Mouse (Mus musculus): ENCODE measurements at regions not wholly inside any gene's neighbourhood (a gene's known extent, or its start where the extent isn't known, plus 50 kb on each side); places are given as distances from the start of the nearest gene placed in this dataset.
A peak's percentile ranks its signal among the peaks of the same experiment; 100 is the strongest.

GRCm38 (mm10) chrX:139392777-139393176 lies 59.3 kb downstream of the Trap1a start:
- no peaks in the 10 kb centered on the region for H3K4me1 ChIP-seq (ENCODE audit: control insufficient read depth, insufficient read depth, low read length)
- no peak for DNase-seq
- WGBS, result 71% methylated on average over 3 of the region's 3 CpGs

DNA sequence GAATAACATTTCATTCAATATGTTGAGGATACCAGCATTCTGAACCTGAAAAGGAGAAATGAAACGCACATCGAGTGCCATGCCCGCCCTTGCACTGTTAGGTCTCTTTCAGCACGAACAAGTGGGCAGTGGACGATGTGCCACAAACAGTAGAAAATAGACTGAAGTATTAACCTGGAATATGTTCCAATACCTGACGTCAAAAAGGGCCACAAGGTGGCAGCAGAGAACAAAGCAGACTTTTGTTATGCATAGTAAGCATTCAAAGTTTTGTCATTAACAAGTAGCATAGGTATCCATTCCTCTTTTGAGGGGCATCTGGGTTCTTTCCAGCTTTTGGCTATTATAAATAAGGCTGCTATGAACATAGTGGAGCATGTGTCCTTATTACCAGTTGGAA lies 63.5 kb upstream of the D330045A20Rik start:
- no peak overlapping the region for H3K4me3 ChIP-seq (replicated peaks; ENCODE audit: extremely low read depth, low read depth, low read length)
- TF ChIP-seq POLR2A (IDR thresholded peaks at IDR 0.05; ENCODE audit: borderline replicate concordance, extremely low read depth, low read depth, low read length) (no peak), CTCF (IDR thresholded peaks at IDR 0.05; ENCODE audit: insufficient read depth, low read length) (no peak)
- no peaks in the 10 kb centered on the region for H3K4me1 ChIP-seq (ENCODE audit: control insufficient read depth, insufficient read depth, low read length)
- WGBS, result 56% methylated on average over 6 of the region's 6 CpGs
- peak; percentile 44 for DNase-seq

More at GRCm38 (mm10) chrX:139392777-139393176, 59.3 kb downstream of the Trap1a start:
- H3K4me3 ChIP-seq (replicated peaks; ENCODE audit: extremely low read depth, low read depth, low read length), result no peak overlapping the region
- TF ChIP-seq CTCF (IDR thresholded peaks at IDR 0.05; ENCODE audit: insufficient read depth, low read length) (no peak), POLR2A (IDR thresholded peaks at IDR 0.05; ENCODE audit: borderline replicate concordance, extremely low read depth, low read depth, low read length) (no peak)

DNA sequence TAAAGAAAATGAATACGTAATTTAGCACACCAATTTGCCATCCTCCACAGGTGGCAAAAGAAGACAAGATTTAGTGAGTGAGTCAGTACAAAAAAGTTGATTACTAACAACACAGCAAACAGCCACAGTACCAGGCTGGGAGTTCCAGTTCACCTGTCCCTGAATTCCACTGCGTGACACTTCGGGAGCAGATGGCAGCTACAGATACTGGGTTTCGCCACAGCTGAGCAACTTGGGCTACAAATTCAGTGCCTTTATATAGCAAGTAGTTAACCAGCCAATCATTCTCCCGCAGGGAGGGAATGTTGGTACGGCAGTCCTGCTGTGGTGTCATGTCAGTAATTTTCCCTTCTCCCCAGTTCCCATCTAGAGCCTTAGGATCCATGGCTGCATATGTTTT lies 60.3 kb upstream of the D330045A20Rik start:
- WGBS, result 83% methylated on average over 6 of the region's 6 CpGs
- TF ChIP-seq CTCF (IDR thresholded peaks at IDR 0.05; ENCODE audit: insufficient read depth, low read length), result no peak
- no peak for TF ChIP-seq POLR2A (IDR thresholded peaks at IDR 0.05; ENCODE audit: borderline replicate concordance, extremely low read depth, low read depth, low read length)
- Histone ChIP-seq H3K4me3 (replicated peaks; ENCODE audit: extremely low read depth, low read depth, low read length) (no peak overlapping the region), H3K4me1 (ENCODE audit: control insufficient read depth, insufficient read depth, low read length) (no peaks in the 10 kb centered on the region)
- DNase-seq, result no peak

DNA sequence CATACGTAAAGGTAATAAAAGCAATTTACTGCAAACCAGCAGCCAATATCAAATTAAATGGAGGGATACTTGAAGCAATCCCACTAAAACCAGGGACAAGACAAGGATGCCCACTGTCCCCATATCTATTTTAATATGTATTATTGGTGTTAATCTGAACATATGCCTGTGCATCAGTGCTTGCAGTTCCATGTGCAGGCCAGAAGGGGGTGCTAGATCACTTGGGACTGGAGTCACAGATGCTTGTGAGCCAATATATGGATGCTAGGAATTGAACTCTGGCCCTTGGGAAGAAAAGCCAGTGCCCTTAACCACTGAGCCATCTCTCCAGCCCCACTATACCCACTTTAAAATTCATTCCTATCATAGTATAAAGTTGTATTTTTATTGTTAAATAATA lies 55.9 kb upstream of the D330045A20Rik start:
- Histone ChIP-seq H3K4me1 (ENCODE audit: control insufficient read depth, insufficient read depth, low read length) (no peaks in the 10 kb centered on the region), H3K4me3 (replicated peaks; ENCODE audit: extremely low read depth, low read depth, low read length) (no peak overlapping the region)
- no peak for DNase-seq
- 94% methylated on average over 1 of the region's 1 CpGs for WGBS
- TF ChIP-seq CTCF (IDR thresholded peaks at IDR 0.05; ENCODE audit: insufficient read depth, low read length) (peak; percentile 12; the same call in 1 of the 2 replicates), POLR2A (IDR thresholded peaks at IDR 0.05; ENCODE audit: borderline replicate concordance, extremely low read depth, low read depth, low read length) (no peak)
